Mouse (Mus musculus): ENCODE results near the gene D6Wsu163e.

Gene D6Wsu163e

DNA sequence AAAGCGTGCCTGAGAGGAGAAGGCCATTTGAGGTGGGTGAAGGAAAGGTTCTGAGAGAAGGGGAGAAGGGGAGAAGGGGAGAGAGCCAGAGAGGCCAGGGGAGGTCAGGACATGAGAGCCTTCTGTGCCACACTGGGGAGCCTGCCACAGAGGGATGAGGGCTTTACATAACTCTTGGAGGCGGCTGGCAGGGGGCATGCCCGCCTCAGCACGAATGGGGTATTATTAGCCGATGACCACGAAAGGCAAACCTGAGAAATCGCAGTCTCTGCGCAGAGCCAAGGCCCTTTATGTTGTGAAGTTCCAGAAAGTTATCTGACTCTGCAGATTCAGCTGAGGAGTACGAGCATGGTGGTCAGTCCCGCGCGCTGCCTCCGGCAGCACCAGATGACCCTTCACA, 70.3 kb downstream of the D6Wsu163e start:
- DNase-seq = no peak

DNA sequence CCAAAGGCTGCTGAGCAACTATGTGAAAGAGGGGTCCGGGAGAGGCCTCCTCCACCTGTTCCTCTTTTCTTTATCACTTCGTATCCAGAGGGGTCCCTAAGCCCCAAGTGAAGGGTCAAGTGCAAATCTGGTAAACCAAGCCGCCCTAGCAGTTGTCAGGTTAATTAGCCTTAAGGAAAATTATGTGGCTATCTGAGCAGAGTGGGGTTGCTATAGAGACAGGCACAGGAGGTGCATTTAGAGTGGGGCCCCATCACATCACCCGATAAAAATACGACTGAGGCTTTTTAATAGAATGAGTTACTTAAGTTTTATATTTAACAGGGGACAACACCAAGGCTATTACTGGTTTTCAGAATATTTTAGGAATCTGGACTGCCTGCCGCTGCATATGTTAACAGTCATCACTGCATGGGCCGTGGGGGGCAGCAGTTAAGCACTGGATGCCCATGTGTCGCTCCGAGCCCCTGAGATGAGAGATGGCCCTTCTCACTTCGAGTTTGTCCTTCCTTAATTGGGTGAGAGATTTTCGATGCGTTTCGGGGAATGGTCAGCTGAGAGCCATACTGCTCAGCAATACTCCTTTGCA, 72.3 kb downstream of the D6Wsu163e start:
- DNase-seq = no peak

DNA sequence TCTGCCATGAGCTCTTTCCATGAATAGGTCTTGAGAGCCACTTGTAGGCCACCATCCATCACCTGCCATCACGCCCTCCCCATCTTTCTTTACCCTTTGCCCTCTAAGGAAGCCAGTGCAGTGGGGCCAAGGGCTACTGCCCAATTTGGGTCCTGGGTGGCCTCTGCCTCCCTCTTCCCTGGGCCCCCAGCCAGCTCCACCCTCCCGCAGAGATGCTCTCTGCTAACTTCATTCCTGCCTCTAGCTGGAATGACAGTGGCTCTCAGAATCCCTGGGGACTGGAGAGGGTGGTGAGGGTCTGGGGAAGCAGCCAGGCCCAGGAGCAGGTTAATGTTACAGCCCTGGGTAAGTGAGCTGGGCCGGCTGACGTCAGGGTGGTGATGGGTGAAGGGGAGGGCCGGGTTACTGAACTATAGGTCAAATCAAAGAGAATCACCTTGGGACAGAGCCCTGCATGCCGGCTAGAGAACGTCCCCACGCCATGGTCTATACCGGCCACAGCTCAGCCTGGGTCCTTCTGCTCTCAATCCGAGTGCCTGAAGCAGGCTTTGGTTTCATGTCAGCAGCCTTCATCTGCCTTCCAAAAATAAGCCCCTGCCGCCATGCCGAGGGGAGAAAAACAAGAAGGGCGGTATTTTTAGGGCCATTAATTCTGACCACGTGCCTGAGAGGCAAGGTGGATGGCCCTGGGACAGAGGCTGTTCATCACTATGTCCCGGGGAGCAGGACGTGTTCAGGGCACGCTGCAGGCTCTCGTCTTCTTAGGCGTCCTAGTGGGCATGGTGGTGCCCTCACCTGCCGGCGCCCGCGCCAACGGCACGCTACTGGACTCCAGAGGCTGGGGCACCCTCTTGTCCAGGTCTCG, 75.4 kb downstream of the D6Wsu163e start, which contains the start of gene Fgf6:
TSS of gene Fgf6 (plus strand) at position 681 of the 865 bp plus-strand sequence.
- DNase-seq = no peak

DNA sequence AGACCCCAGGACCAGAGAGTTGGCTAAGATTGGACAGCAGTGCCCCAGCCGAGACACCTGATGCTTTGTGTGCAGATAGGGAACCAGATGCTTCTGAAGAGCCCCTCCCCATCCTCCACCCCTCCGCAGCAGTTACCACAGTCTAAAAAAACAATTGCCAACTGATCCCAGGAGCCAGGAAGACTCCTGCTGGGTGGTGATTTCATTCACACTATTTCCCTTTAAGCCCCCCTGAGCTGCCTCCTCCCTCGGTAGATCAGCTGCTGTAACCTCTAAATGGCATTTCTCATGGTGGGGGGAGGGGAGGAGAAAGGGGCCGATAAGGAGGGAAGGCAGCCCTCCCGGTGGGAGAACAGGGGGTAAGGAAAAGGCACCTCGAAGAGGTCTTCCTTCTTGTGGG, 79.5 kb downstream of the D6Wsu163e start:
- no peak for DNase-seq

DNA sequence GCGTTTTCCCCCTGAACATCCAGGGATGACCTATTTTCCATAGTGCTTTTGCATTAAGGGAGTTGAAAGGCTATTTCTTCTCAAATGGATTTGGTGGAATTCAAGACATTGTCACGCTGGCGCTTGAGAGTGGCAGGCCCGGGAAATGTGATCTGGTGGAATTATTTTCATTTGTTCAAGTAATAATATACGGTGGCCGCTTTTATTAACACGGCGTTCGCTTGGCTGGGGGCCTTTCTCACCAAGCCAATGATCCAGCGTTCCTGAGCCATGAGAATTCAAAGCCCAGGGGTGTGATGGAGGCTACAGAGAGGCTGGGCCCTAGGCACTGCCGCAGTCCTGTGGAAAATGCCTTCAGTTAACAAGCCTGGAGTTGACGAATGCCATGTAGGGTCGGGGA, 80.7 kb downstream of the D6Wsu163e start:
- DNase-seq = no peak

- DNase-seq = no peak
These were observed 85.1 kb downstream of the D6Wsu163e start for GRCm38 (mm10) chr6:127024836-127025235.
